Mouse (Mus musculus): Measurements from ENCODE around the gene Gm20767. TPM values are rescaled to one million over a fixed set of nuclear protein-coding genes. Genes with fewer than 3 reads are reported as not detected.
"Not testable (repeated sequence)": the region's sequence is repeated elsewhere in the genome, so short reads cannot be mapped to it uniquely, and the experiment has no call there.

The Gm20767 gene
- not detected for total RNA-seq (2021)

GRCm38 (mm10) chr13:120139946-120140345 lies at the start of gene Gm20767:
Gene Gm20767 (plus strand): TSS chr13:120140246.
- not testable (repeated sequence) for DNase-seq

- not testable (repeated sequence) for DNase-seq
Measured at GRCm38 (mm10) chr13:120092950-120093349, 47.1 kb upstream of the Gm20767 start.

GRCm38 (mm10) chr13:120096241-120096937 lies 43.7 kb upstream of the Gm20767 start:
- DNase-seq: not testable (repeated sequence)

GRCm38 (mm10) chr13:120096938-120097256 lies 43.1 kb upstream of the Gm20767 start:
- DNase-seq: not testable (repeated sequence)

- not testable (repeated sequence) for DNase-seq
Measured at GRCm38 (mm10) chr13:120099327-120099726, 40.7 kb upstream of the Gm20767 start.

GRCm38 (mm10) chr13:120106504-120106903 lies 33.5 kb upstream of the Gm20767 start:
- DNase-seq: not testable (repeated sequence)

GRCm38 (mm10) chr13:120107000-120107399 lies 33.0 kb upstream of the Gm20767 start:
- not testable (repeated sequence) for DNase-seq

GRCm38 (mm10) chr13:120142348-120142747 lies 2.3 kb downstream of the Gm20767 start:
- DNase-seq: not testable (repeated sequence)

- DNase-seq: not testable (repeated sequence)
Measured at GRCm38 (mm10) chr13:120149660-120150407, 9.8 kb downstream of the Gm20767 start.

- not testable (repeated sequence) for DNase-seq
Measured at GRCm38 (mm10) chr13:120150589-120150988, 10.5 kb downstream of the Gm20767 start.

GRCm38 (mm10) chr13:120168301-120168700 lies 28.3 kb downstream of the Gm20767 start:
- not testable (repeated sequence) for DNase-seq

GRCm38 (mm10) chr13:120172133-120172532 lies 32.1 kb downstream of the Gm20767 start, which contains the start of gene Gm21818:
Gene Gm21818 (plus strand): TSS chr13:120172433.
- not testable (repeated sequence) for DNase-seq

GRCm38 (mm10) chr13:120196189-120196821 lies 56.3 kb downstream of the Gm20767 start:
- DNase-seq: not testable (repeated sequence)

Other genes with a start within 250 kb of the Gm20767 start
- not detected for gene Tcstv1, start 245.5 kb upstream of the Gm20767 start, total RNA-seq (2021)
- not detected for gene Gm21761, start 211.0 kb upstream of the Gm20767 start, total RNA-seq (2021)
- gene B020031M17Rik, start 189.4 kb upstream of the Gm20767 start, total RNA-seq (2021): not detected
- gene Gm36079, start 113.2 kb upstream of the Gm20767 start, total RNA-seq (2021): not detected
- gene Gm21188, start 88.1 kb upstream of the Gm20767 start, total RNA-seq (2021): not detected
- not detected for gene Gm21818, start 32.2 kb downstream of the Gm20767 start, total RNA-seq (2021)
- not detected for gene Gm21762, start 75.7 kb downstream of the Gm20767 start, total RNA-seq (2021)
- gene Gm21731, start 98.9 kb downstream of the Gm20767 start, total RNA-seq (2021): not detected
- not detected for gene AF067061, start 122.9 kb downstream of the Gm20767 start, total RNA-seq (2021)
- not detected for gene BC147527, start 160.1 kb downstream of the Gm20767 start, total RNA-seq (2021)
- not detected for gene Tcstv3, start 176.6 kb downstream of the Gm20767 start, total RNA-seq (2021)

Measured in layer of hippocampus, postnatal 36 days (tissue).